Mouse (Mus musculus) kidney, embryonic 15.5 days (tissue): ENCODE data around the gene Cfap299. TPM values are rescaled to one million over a fixed set of nuclear protein-coding genes. Genes with fewer than 3 reads are reported as not detected.

Experiments used
- ATAC-seq: fragments of 200-750 bp; cut with Nextera tagmentation; replicated peaks from 2 replicates; pipeline ENCODE4 v1.8.0; 2017; ENCODE audit warnings: moderate TSS enrichment; ENCODE audit not compliant: low FRiP score
- H3K27ac ChIP-seq: fragments of 300-500 bp; sonication (generic); 2 replicates; pipeline ENCODE4 v1.5.1; 2015; ENCODE audit warnings: mild to moderate bottlenecking, inconsistent platforms
- H3K27me3 ChIP-seq: fragments of 300-500 bp; sonication (generic); 2 replicates; pipeline ENCODE4 v1.6.1; 2015; ENCODE audit warnings: inconsistent platforms
- H3K36me3 ChIP-seq: fragments of 300-500 bp; sonication (generic); 2 replicates; pipeline ENCODE4 v1.6.1; 2015; ENCODE audit warnings: inconsistent platforms
- H3K4me1 ChIP-seq: fragments of 300-500 bp; sonication (generic); 2 replicates; pipeline ENCODE4 v1.6.1; 2015; ENCODE audit warnings: inconsistent platforms
- H3K4me2 ChIP-seq: fragments of 300-500 bp; sonication (generic); 2 replicates; pipeline ENCODE4 v1.6.1; 2015; ENCODE audit warnings: moderate library complexity, mild to moderate bottlenecking, inconsistent platforms
- H3K4me3 ChIP-seq: fragments of 300-500 bp; sonication (generic); replicated peaks from 2 replicates; pipeline ENCODE4 v1.5.1; 2015; ENCODE audit warnings: mild to moderate bottlenecking, inconsistent platforms
- H3K9ac ChIP-seq: fragments of 300-500 bp; sonication (generic); 2 replicates; pipeline ENCODE4 v1.6.1; 2015; ENCODE audit warnings: mild to moderate bottlenecking, inconsistent platforms
- H3K9me3 ChIP-seq: fragments of 300-500 bp; sonication (generic); replicated peaks from 2 replicates; pipeline ENCODE4 v1.6.1; 2016; ENCODE audit warnings: inconsistent platforms
- WGBS: fragments of 180-500 bp; shearing (Covaris S2); methylation state at CpG from one replicate; pipeline ENCODE4 v1.1.7; 2015; ENCODE audit warnings: mixed read lengths; 5-methylcytosine and 5-hydroxymethylcytosine counted together
- polyA plus RNA-seq: library from polyadenylated mRNA; unstranded; fragments of >200 nt; fragmentation: Nextera tagmentation; extraction: Ambion mirVana; gene quantifications from 2 replicates; pipeline ENCODE4 v1.2.1, GENCODE M21; 2015

Cfap299 gene
- polyA plus RNA-seq, 1 experiment from 2014 or later, result 0.61 TPM

- Histone ChIP-seq H3K27me3 (no peaks in the 10 kb centered on the region), H3K27ac (no peak overlapping the region), H3K4me3 (no peak overlapping the region), H3K9me3 (no peaks in the 10 kb centered on the region), H3K9ac (no peak overlapping the region), H3K4me1 (no peaks in the 10 kb centered on the region), H3K36me3 (no peaks in the 10 kb centered on the region), H3K4me2 (no peak overlapping the region)
- ATAC-seq, result no peak
- WGBS, result 60% methylated on average over 2 of the region's 2 CpGs
Measured at GRCm38 (mm10) chr5:98344581-98344980, 15.5 kb downstream of the Cfap299 start.

GRCm38 (mm10) chr5:98346067-98346466, 17.0 kb downstream of the Cfap299 start:
- ATAC-seq, result no peak
- H3K9ac ChIP-seq, result no peak overlapping the region
- no peak overlapping the region for H3K4me3 ChIP-seq
- H3K9me3 ChIP-seq, result no peaks in the 10 kb centered on the region
- no peaks in the 10 kb centered on the region for H3K36me3 ChIP-seq
- no peak overlapping the region for H3K4me2 ChIP-seq
- H3K27ac ChIP-seq, result no peak overlapping the region
- no peaks in the 10 kb centered on the region for H3K27me3 ChIP-seq
- WGBS, result 53% methylated on average over 7 of the region's 7 CpGs
- H3K4me1 ChIP-seq, result no peaks in the 10 kb centered on the region

GRCm38 (mm10) chr5:98348605-98349004, 19.5 kb downstream of the Cfap299 start:
- H3K4me2 ChIP-seq, result no peak overlapping the region
- no peak overlapping the region for H3K9ac ChIP-seq
- no peak overlapping the region for H3K27ac ChIP-seq
- no peaks in the 10 kb centered on the region for H3K9me3 ChIP-seq
- no peak overlapping the region for H3K4me3 ChIP-seq
- no peaks in the 10 kb centered on the region for H3K36me3 ChIP-seq
- no peaks in the 10 kb centered on the region for H3K4me1 ChIP-seq
- H3K27me3 ChIP-seq, result no peaks in the 10 kb centered on the region
- WGBS, result 7% methylated on average over 8 of the region's 8 CpGs
- ATAC-seq, result peak; percentile 69

GRCm38 (mm10) chr5:98359912-98360311, 30.8 kb downstream of the Cfap299 start:
- H3K27me3 ChIP-seq, result no peaks in the 10 kb centered on the region
- H3K4me2 ChIP-seq, result no peak overlapping the region
- no peaks in the 10 kb centered on the region for H3K4me1 ChIP-seq
- H3K36me3 ChIP-seq, result no peaks in the 10 kb centered on the region
- 90% methylated on average over 7 of the region's 7 CpGs for WGBS
- no peak overlapping the region for H3K4me3 ChIP-seq
- no peak for ATAC-seq
- no peak overlapping the region for H3K27ac ChIP-seq
- no peak overlapping the region for H3K9ac ChIP-seq
- no peaks in the 10 kb centered on the region for H3K9me3 ChIP-seq

GRCm38 (mm10) chr5:98360792-98361419, 31.8 kb downstream of the Cfap299 start:
- no peak for ATAC-seq
- Histone ChIP-seq H3K4me1 (no peaks in the 10 kb centered on the region), H3K4me2 (no peak overlapping the region), H3K27ac (no peak overlapping the region), H3K9ac (no peak overlapping the region), H3K36me3 (no peaks in the 10 kb centered on the region), H3K9me3 (no peaks in the 10 kb centered on the region), H3K4me3 (no peak overlapping the region), H3K27me3 (no peaks in the 10 kb centered on the region)
- WGBS, result 75% methylated on average over 5 of the region's 5 CpGs

GRCm38 (mm10) chr5:98363428-98363827, 34.3 kb downstream of the Cfap299 start:
- no peak overlapping the region for H3K4me3 ChIP-seq
- H3K36me3 ChIP-seq, result no peaks in the 10 kb centered on the region
- H3K27me3 ChIP-seq, result no peaks in the 10 kb centered on the region
- H3K4me1 ChIP-seq, result no peaks in the 10 kb centered on the region
- no peak overlapping the region for H3K4me2 ChIP-seq
- no peak overlapping the region for H3K9ac ChIP-seq
- no peak overlapping the region for H3K27ac ChIP-seq
- WGBS, result 59% methylated on average over 8 of the region's 8 CpGs
- ATAC-seq, result no peak
- no peaks in the 10 kb centered on the region for H3K9me3 ChIP-seq

- 79% methylated on average over 5 of the region's 5 CpGs for WGBS
- no peaks in the 10 kb centered on the region for H3K36me3 ChIP-seq
- H3K9ac ChIP-seq, result no peak overlapping the region
- H3K4me3 ChIP-seq, result no peak overlapping the region
- ATAC-seq, result no peak
- no peak overlapping the region for H3K27ac ChIP-seq
- H3K4me1 ChIP-seq, result peaks cover 9% of the 10 kb centered on the region
- no peaks in the 10 kb centered on the region for H3K9me3 ChIP-seq
- no peak overlapping the region for H3K4me2 ChIP-seq
- H3K27me3 ChIP-seq, result no peaks in the 10 kb centered on the region
Measured at GRCm38 (mm10) chr5:98365340-98365739, 36.2 kb downstream of the Cfap299 start.

GRCm38 (mm10) chr5:98368822-98369221, 39.7 kb downstream of the Cfap299 start:
- Histone ChIP-seq H3K27ac (no peak overlapping the region), H3K4me1 (peaks cover 9% of the 10 kb centered on the region), H3K36me3 (no peaks in the 10 kb centered on the region), H3K27me3 (no peaks in the 10 kb centered on the region), H3K9me3 (no peaks in the 10 kb centered on the region), H3K4me2 (no peak overlapping the region), H3K9ac (no peak overlapping the region), H3K4me3 (no peak overlapping the region)
- WGBS, result 9% methylated on average over 4 of the region's 4 CpGs
- ATAC-seq, result peak; percentile 69; the same call in 1 of the 2 replicates

- no peak overlapping the region for H3K4me3 ChIP-seq
- H3K27ac ChIP-seq, result no peak overlapping the region
- no peak overlapping the region for H3K9ac ChIP-seq
- H3K36me3 ChIP-seq, result no peaks in the 10 kb centered on the region
- H3K27me3 ChIP-seq, result no peaks in the 10 kb centered on the region
- ATAC-seq, result no peak
- WGBS, result 56% methylated on average over 7 of the region's 7 CpGs
- H3K4me2 ChIP-seq, result no peak overlapping the region
- H3K9me3 ChIP-seq, result no peaks in the 10 kb centered on the region
- peaks cover 9% of the 10 kb centered on the region for H3K4me1 ChIP-seq
Measured at GRCm38 (mm10) chr5:98369426-98369825, 40.3 kb downstream of the Cfap299 start.

GRCm38 (mm10) chr5:98376058-98376798, 47.1 kb downstream of the Cfap299 start:
- Histone ChIP-seq H3K4me1 (0 out of 2 replicates have a peak, but pooled peaks cover 5% of the 10 kb centered on the region), H3K4me3 (no peak overlapping the region), H3K4me2 (no peak overlapping the region), H3K27ac (peak overlapping the region; percentile 28), H3K9me3 (no peaks in the 10 kb centered on the region), H3K27me3 (no peaks in the 10 kb centered on the region), H3K9ac (no peak overlapping the region), H3K36me3 (no peaks in the 10 kb centered on the region)
- WGBS, result 50% methylated on average over 8 of the region's 8 CpGs
- peak; percentile 56 for ATAC-seq

GRCm38 (mm10) chr5:98376799-98377090, 47.6 kb downstream of the Cfap299 start:
- no peak overlapping the region for H3K9ac ChIP-seq
- peak; percentile 52 for ATAC-seq

GRCm38 (mm10) chr5:98380360-98380759, 51.3 kb downstream of the Cfap299 start:
- Histone ChIP-seq H3K4me1 (0 out of 2 replicates have a peak, but pooled peaks cover 5% of the 10 kb centered on the region), H3K36me3 (no peaks in the 10 kb centered on the region), H3K9me3 (no peaks in the 10 kb centered on the region), H3K4me2 (no peak overlapping the region), H3K4me3 (no peak overlapping the region), H3K9ac (no peak overlapping the region), H3K27ac (no peak overlapping the region), H3K27me3 (no peaks in the 10 kb centered on the region)
- ATAC-seq, result no peak
- WGBS, result 93% methylated on average over 4 of the region's 4 CpGs

More at GRCm38 (mm10) chr5:98376799-98377090, 47.6 kb downstream of the Cfap299 start:
- Histone ChIP-seq H3K27me3 (no peaks in the 10 kb centered on the region), H3K36me3 (no peaks in the 10 kb centered on the region), H3K9me3 (no peaks in the 10 kb centered on the region), H3K27ac (peak overlapping the region; percentile 28; the same call in 1 of the 2 replicates), H3K4me2 (no peak overlapping the region), H3K4me1 (0 out of 2 replicates have a peak, but pooled peaks cover 5% of the 10 kb centered on the region), H3K4me3 (no peak overlapping the region)
- 43% methylated on average over 4 of the region's 4 CpGs for WGBS
